In the genomic region with DNA sequence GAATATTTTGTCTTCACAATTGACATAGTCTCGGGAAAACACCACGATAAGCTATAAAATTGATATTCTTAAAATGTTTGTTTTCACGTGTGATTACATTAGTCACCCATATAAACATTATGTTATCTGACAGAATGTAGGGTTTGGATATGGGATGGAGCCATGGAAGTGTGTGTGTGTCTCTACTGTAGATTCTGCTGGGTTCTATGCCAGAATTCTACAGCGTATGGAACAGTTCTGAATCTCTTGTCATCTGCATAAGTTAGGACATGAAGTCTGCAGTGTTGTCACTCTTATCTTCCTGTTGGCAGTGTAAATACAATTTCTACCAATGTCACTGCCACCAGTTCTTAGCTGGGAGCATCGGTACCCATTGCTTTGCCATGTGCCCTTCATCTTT, we compare ENCODE assay signal across 23 mouse cellular contexts.
DNase-seq lines count a peak whose midpoint lies in the region; ATAC-seq and TF ChIP-seq lines count a peak whose summit lies in the region.
"Had no signal": no experiment of that assay in that cellular context is flagged by ENCODE, and none has a peak within 500 bp of the region (broad histone marks: within the 10 kb centered on the region; RNA-seq: fewer than 3 reads in every experiment).

No protein-coding gene starts in this region.

- H3K4me3 ChIP-seq in forebrain, embryonic 14.5 days (ENCODE audit: low read depth, low read length), result no peak overlapping the region
- H3K4me3 ChIP-seq in forebrain, embryonic 16.5 days (replicated peaks; ENCODE audit: low read length), result no peak overlapping the region
- no peak overlapping the region for H3K4me3 ChIP-seq in forebrain, postnatal 0 days (ENCODE audit: low read depth, low read length)
- H3K4me3 ChIP-seq in forebrain, embryonic 15.5 days, result no peak overlapping the region
- H3K4me3 ChIP-seq in layer of hippocampus, adult 2 months, result no peak overlapping the region
- no peak overlapping the region for H3K4me3 ChIP-seq in neural tube, embryonic 15.5 days (replicated peaks)

- TF ChIP-seq CTCF in forebrain, postnatal 0 days (IDR thresholded peaks at IDR 0.05; ENCODE audit: low read depth), result no peak
- no peak for TF ChIP-seq CTCF in layer of hippocampus, adult 2 months (conservative IDR thresholded peaks at IDR 0.05)
- TF ChIP-seq CTCF in brain, embryonic 14.5 days (IDR thresholded peaks at IDR 0.05; ENCODE audit: borderline replicate concordance, extremely low read depth, insufficient read depth, insufficient read length), result no peak

- no peak for TF ChIP-seq POLR2A in brain, embryonic 14.5 days (IDR thresholded peaks at IDR 0.05; ENCODE audit: borderline replicate concordance, extremely low read depth, insufficient read depth, insufficient read length, poor library complexity, severe bottlenecking)

- no peak overlapping the region for H3K27ac ChIP-seq in forebrain, embryonic 14.5 days (ENCODE audit: low read depth, low read length)
- no peak overlapping the region for H3K27ac ChIP-seq in forebrain, embryonic 16.5 days (ENCODE audit: low read length)
- no peak overlapping the region for H3K27ac ChIP-seq in forebrain, postnatal 0 days (ENCODE audit: low read depth, low read length)
- H3K27ac ChIP-seq in forebrain, embryonic 15.5 days (replicated peaks), result no peak overlapping the region
- H3K27ac ChIP-seq in layer of hippocampus, adult 2 months, result peak overlapping the region; percentile 64; the same call in 1 of the 2 replicates
- H3K27ac ChIP-seq in neural tube, embryonic 15.5 days (replicated peaks), result no peak overlapping the region

- no peak overlapping the region for H3K9ac ChIP-seq in forebrain, embryonic 14.5 days (ENCODE audit: low read length)
- H3K9ac ChIP-seq in forebrain, embryonic 16.5 days (replicated peaks; ENCODE audit: low read depth, low read length), result no peak overlapping the region
- H3K9ac ChIP-seq in forebrain, postnatal 0 days, result no peak overlapping the region
- no peak overlapping the region for H3K9ac ChIP-seq in forebrain, embryonic 15.5 days (replicated peaks)
- H3K9ac ChIP-seq in neural tube, embryonic 15.5 days (replicated peaks), result no peak overlapping the region

- 86% methylated on average over 5 of the region's 5 CpGs for WGBS in forebrain, embryonic 14.5 days
- WGBS in forebrain, embryonic 16.5 days, result 63% methylated on average over 5 of the region's 5 CpGs
- 64% methylated on average over 5 of the region's 5 CpGs for WGBS in forebrain, postnatal 0 days
- WGBS in forebrain, embryonic 15.5 days, result 67% methylated on average over 5 of the region's 5 CpGs
- 87% methylated on average over 5 of the region's 5 CpGs for WGBS in neural tube, embryonic 15.5 days

- H3K4me2 ChIP-seq in forebrain, embryonic 14.5 days (ENCODE audit: low read length), result no peak overlapping the region
- H3K4me2 ChIP-seq in forebrain, embryonic 16.5 days (ENCODE audit: low read length), result no peak overlapping the region
- H3K4me2 ChIP-seq in forebrain, postnatal 0 days (ENCODE audit: low read depth), result no peak overlapping the region
- H3K4me2 ChIP-seq in forebrain, embryonic 15.5 days (replicated peaks), result no peak overlapping the region
- no peak overlapping the region for H3K4me2 ChIP-seq in neural tube, embryonic 15.5 days

- H3K9me3 ChIP-seq in forebrain, embryonic 14.5 days (replicated peaks; ENCODE audit: control insufficient read depth, low read length), result no peaks in the 10 kb centered on the region
- no peaks in the 10 kb centered on the region for H3K9me3 ChIP-seq in forebrain, embryonic 16.5 days (ENCODE audit: control insufficient read depth, low read length)
- H3K9me3 ChIP-seq in forebrain, postnatal 0 days (ENCODE audit: low read length), result no peaks in the 10 kb centered on the region
- no peaks in the 10 kb centered on the region for H3K9me3 ChIP-seq in forebrain, embryonic 15.5 days
- no peaks in the 10 kb centered on the region for H3K9me3 ChIP-seq in neural tube, embryonic 15.5 days (replicated peaks)
- H3K9me3 ChIP-seq: G1E had no signal

- H3K36me3 ChIP-seq in forebrain, embryonic 14.5 days (ENCODE audit: control insufficient read depth, insufficient read depth, low read length), result no peaks in the 10 kb centered on the region
- no peaks in the 10 kb centered on the region for H3K36me3 ChIP-seq in forebrain, embryonic 16.5 days (ENCODE audit: control insufficient read depth, insufficient read depth)
- no peaks in the 10 kb centered on the region for H3K36me3 ChIP-seq in forebrain, postnatal 0 days (ENCODE audit: insufficient read depth)
- H3K36me3 ChIP-seq in forebrain, embryonic 15.5 days, result no peaks in the 10 kb centered on the region
- no peaks in the 10 kb centered on the region for H3K36me3 ChIP-seq in neural tube, embryonic 15.5 days

- peaks cover 4% of the 10 kb centered on the region for H3K4me1 ChIP-seq in forebrain, embryonic 14.5 days (ENCODE audit: control insufficient read depth, insufficient read depth, low read length)
- peaks cover 19% of the 10 kb centered on the region; the same call in 1 of the 2 replicates for H3K4me1 ChIP-seq in forebrain, embryonic 16.5 days (replicated peaks; ENCODE audit: control insufficient read depth, insufficient read depth, low read length)
- peaks cover 17% of the 10 kb centered on the region; the same call in 1 of the 2 replicates for H3K4me1 ChIP-seq in forebrain, postnatal 0 days (ENCODE audit: insufficient read depth)
- H3K4me1 ChIP-seq in forebrain, embryonic 15.5 days, result peaks cover 53% of the 10 kb centered on the region
- peaks cover 58% of the 10 kb centered on the region for H3K4me1 ChIP-seq in neural tube, embryonic 15.5 days

- no peaks in the 10 kb centered on the region for H3K27me3 ChIP-seq in forebrain, embryonic 14.5 days (replicated peaks; ENCODE audit: control insufficient read depth, insufficient read depth, low read length)
- no peaks in the 10 kb centered on the region for H3K27me3 ChIP-seq in forebrain, embryonic 16.5 days (replicated peaks; ENCODE audit: control insufficient read depth, insufficient read depth, low read length)
- no peaks in the 10 kb centered on the region for H3K27me3 ChIP-seq in forebrain, postnatal 0 days (ENCODE audit: insufficient read depth, low read length)
- H3K27me3 ChIP-seq in forebrain, embryonic 15.5 days, result no peaks in the 10 kb centered on the region
- H3K27me3 ChIP-seq in neural tube, embryonic 15.5 days (replicated peaks), result no peaks in the 10 kb centered on the region
- H3K27me3 ChIP-seq: CH12.LX, Patski had no signal

- ATAC-seq in forebrain, embryonic 14.5 days, result peak; percentile 57; the same call in 1 of the 2 replicates
- no peak for ATAC-seq in forebrain, embryonic 16.5 days
- peak; percentile 59 for ATAC-seq in forebrain, postnatal 0 days
- no peak for ATAC-seq in forebrain, embryonic 15.5 days (replicated peaks)
- ATAC-seq in neural tube, embryonic 15.5 days (ENCODE audit: low FRiP score), result no peak
- ATAC-seq: activated CD4-positive, CD25-positive, alpha-beta regulatory T cell, adult 4 months; CD4-positive, CD25-positive, alpha-beta regulatory T cell, adult 4 months; Patski had no signal

- DNase-seq in forebrain, embryonic 14.5 days (ENCODE audit: low spot score), result peak; percentile 51
- no peak for DNase-seq in forebrain, postnatal 0 days
- no peak for DNase-seq in layer of hippocampus, adult 2 months (ENCODE audit: low spot score in 2 of 2)
- no peak for DNase-seq in layer of hippocampus, adult 8-10 months (ENCODE audit: low spot score in 2 of 2)
- DNase-seq in brain, embryonic 14.5 days (ENCODE audit: low read depth), result peak; percentile 49
- DNase-seq: adrenal gland, adult 2 months; adrenal gland, adult 8-10 months; adrenal gland, postnatal 10 days; adrenal gland, postnatal 14 days; adrenal gland, postnatal 25 days; adrenal gland, postnatal 36 days; B cell, adult 2 months; cerebellum, adult 11 months; cerebellum, adult 11-12 months; cerebellum, adult 18-20 months had no signal

Comparison
In these comparisons a context has a peak if more than half of its experiments do, and no peak if none do; other contexts are left out.
1. ATAC-seq: peak in forebrain, embryonic 14.5 days (single experiment) and forebrain, postnatal 0 days (single experiment); none in forebrain, embryonic 16.5 days (single experiment), forebrain, embryonic 15.5 days (single experiment) and neural tube, embryonic 15.5 days (single experiment).
2. DNase-seq: peak in forebrain, embryonic 14.5 days (single experiment) and brain, embryonic 14.5 days (single experiment); none in forebrain, postnatal 0 days (single experiment), layer of hippocampus, adult 2 months (0 of 2) and layer of hippocampus, adult 8-10 months (0 of 2).